Mouse (Mus musculus): Measurements from ENCODE around the gene Mtif3. TPM values are rescaled to one million over a fixed set of nuclear protein-coding genes. Genes with fewer than 3 reads are reported as not detected.
A peak's percentile ranks its signal among the peaks of the same experiment; 100 is the strongest.
"Not testable (repeated sequence)": the region's sequence is repeated elsewhere in the genome, so short reads cannot be mapped to it uniquely, and the experiment has no call there.

Gene Mtif3
- polyA plus RNA-seq, 1 experiment: 22.7 TPM

DNA sequence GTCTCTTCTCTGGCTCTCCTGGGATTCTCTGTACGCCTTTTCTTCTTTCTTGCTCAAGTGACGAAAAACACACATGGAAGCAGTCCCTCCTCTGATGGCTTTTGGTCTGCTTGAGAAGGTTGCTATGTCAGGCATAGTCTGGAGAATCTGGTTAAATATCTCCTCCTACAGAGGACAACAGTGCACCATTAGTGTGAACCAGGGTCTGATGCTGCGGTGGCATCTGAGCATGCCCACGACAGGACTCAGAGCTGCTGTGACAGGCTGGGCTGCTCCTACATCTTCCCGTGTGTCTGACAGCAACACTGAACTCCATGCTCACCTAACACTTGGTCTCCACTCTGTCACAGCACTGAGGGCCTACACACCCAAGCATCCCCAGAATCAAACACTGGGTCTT lies 7.9 kb downstream of the Mtif3 start:
- no peak for DNase-seq (ENCODE audit: extremely low spot score in 1 of 2, low spot score in 1 of 2)

DNA sequence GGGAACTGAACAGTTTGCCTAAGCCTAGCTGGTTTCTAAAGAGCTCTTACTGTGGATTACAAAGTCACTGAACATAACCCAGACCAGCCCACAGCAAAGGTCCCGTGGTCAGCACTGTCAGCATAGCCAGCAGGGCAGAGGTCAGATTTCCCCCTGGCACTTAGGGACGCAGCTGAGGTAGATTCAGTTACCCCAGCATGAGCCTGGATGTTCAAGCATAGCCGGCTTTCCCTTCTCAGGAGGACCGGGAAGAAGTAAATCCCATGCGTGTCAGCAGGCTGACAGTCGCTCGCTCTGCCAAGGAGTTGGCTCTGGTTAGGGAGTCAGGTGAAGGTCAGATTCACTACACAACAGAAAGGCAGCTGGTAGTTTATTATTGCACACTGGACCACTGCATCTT lies 9.0 kb downstream of the Mtif3 start:
- DNase-seq (ENCODE audit: extremely low spot score in 1 of 2, low spot score in 1 of 2): no peak

DNA sequence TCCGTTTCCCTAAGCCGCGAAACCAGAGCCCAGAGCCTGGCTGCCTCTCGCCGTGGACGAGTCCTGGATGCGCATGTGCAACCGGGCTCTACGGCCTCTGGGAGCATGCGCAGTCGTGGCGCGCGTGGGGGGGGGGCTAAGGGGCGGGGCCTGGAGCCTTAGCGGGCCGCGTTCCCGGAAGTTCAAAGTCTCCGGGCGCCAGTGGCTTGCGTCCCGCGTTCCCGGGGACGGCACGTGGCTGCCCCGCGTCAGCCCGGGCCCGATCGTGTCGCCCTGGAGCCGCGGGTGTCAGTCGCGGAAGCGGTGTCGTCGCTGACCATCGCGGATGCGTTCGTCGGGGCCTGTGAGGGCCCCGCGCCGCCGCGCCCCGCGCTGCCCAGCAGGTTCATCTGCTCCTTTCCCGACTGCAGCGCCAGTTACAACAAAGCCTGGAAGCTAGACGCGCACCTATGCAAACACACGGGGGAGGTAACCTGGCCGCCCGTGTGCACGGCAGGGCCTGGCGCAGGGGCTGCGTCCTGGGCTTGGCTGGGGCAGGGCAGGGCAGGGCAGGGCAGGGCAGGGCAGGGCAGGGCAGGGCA lies 15.0 kb downstream of the Mtif3 start, which contains the start of gene Gtf3a:
Gtf3a (plus strand) TSS at position 150 of the 581 bp plus-strand sequence.
- DNase-seq (ENCODE audit: extremely low spot score in 1 of 2, low spot score in 1 of 2): peak in 1 of 2 experiments; percentile 76

DNA sequence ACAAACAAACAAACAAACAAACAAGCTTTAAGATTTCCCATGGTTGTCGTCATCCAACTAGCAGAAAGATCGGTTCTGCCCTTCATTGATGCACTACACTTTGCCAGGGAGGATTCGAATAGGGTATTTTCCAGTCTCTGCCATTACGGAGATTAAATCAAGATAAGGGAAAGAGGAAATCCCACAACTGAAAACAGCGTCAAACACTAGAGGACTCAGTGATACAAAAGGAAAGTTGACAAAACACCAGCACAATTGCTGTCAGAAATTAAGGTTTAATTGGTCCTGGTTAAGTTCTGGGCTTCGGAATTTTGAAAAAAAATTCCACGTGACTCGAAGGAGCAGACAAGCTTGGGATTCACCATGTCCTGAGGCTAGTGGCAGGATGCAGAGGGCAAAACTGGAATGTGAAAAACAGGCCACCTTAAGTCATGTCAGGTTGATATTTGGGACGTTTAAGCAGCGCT lies 15.5 kb downstream of the Mtif3 start:
- no peak for DNase-seq (ENCODE audit: extremely low spot score in 1 of 2, low spot score in 1 of 2)

DNA sequence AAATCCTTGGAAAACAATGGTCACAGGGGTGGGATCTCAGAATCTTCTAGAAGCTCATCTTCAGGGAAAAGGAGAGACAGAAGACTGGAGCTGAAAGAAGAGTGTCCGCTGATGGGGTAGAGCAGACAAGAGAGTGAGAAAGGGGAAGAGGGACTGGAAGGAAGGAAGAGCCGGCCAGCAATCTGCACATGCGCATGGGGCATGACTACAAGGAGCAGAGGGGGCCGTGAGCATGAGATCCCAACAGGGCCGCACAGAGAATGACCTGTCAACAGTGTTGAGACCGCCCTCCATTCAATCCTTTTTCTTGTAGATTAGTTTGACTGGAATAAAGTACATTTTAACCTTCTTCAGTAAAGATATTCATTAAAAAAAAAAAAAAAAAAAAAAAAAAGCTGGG lies 16.1 kb downstream of the Mtif3 start:
- DNase-seq (ENCODE audit: extremely low spot score in 1 of 2, low spot score in 1 of 2): no peak

DNA sequence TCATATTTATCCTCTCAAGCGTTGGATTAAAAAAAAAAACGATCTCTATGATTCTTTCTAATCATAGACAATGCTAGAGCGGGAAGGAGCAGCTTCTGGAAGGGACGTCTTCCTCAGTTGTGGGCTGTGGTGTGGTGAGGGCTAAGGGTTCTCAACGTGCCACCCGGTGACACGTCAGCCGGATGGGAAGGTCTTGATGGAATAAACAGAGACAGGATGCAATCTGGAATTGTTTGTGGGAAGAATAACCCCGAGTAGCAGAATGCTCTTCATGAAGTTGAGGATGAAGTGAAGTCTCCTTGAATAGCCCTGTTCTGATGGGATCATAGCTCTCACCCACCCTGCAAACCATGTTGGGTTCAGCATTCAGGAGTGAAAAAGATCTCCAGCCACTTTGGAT lies 16.9 kb downstream of the Mtif3 start:
- no peak for DNase-seq (ENCODE audit: extremely low spot score in 1 of 2, low spot score in 1 of 2)

- DNase-seq (ENCODE audit: extremely low spot score in 1 of 2, low spot score in 1 of 2): no peak
Measured at GRCm38 (mm10) chr5:146944568-146944967, 19.0 kb downstream of the Mtif3 start.

DNA sequence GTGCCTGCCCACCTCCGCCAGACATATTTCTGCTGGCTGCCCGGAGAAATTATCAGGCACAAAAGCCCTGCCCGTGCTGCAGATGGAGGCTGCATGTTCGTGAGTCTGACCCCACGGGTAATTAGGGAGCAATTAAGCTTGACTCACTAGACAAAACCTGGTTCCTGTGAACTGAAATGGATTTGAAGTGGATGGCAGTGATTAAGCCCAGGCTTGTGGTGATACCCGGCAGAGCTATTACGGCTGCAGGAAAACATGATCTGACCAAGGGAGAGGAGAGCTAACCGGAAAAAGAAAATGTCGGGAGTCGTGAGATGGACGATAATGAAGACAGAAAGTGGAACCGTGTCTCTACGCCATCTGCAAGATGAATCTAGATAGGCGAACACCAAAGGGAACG lies 20.6 kb downstream of the Mtif3 start:
- DNase-seq (ENCODE audit: extremely low spot score in 1 of 2, low spot score in 1 of 2): no peak

DNA sequence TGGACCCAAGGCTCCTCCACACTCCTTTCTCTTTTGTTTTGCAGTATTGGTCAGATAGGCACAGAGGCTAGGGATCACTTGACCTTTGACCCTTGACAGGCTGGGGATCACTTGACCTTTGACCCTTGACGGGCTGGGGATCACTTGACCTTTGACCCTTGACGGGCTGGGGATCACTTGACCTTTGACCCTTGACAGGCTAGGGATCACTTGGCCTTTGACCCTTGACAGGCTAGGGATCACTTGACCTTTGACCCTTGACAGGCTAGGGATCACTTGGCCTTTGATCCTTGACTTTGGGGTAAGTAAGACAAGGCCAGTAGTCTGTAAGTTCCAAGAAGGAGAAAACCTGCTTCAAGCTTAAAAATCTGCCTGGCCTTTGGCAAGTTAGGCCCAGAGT lies 21.7 kb downstream of the Mtif3 start:
- DNase-seq (ENCODE audit: extremely low spot score in 1 of 2, low spot score in 1 of 2): not testable (repeated sequence)

- DNase-seq (ENCODE audit: extremely low spot score in 1 of 2, low spot score in 1 of 2): peak in 1 of 2 experiments; percentile 67
Measured at GRCm38 (mm10) chr5:146940219-146940618, 23.4 kb downstream of the Mtif3 start.

DNA sequence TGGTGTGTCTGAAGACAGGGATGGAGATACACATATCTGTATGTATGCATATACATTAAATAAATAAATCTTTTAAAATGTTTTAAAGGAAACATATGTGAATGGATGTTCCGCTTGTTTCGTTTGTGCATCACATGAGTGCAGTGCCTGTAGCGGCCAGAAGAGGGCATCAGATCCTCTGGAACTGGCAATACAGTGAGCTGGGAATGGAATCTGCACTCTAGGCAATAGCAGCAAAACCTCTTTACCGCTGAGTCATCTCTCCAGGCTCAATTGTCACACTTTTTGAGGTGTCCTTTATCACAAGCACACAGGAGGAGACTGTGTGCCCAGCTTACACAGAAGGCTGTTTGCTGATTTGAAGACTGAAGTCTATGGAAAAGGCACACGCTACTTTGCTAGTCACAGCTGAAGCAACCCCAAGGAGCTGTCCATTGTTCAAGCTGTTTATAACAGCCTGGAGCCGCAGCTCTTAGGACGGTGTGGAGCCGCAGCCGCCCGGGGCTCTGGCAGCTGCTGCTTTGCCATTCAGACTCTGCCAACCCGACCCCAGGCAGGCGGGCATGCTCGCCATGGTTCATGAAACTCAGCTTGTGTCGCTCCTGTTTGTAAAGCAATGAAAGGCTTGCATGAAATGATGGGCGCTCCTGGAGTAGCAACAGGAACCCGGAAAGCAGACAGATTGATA lies 24.3 kb downstream of the Mtif3 start:
- DNase-seq (ENCODE audit: extremely low spot score in 1 of 2, low spot score in 1 of 2): no peak

- DNase-seq (ENCODE audit: extremely low spot score in 1 of 2, low spot score in 1 of 2): no peak
Measured at GRCm38 (mm10) chr5:146937541-146938503, 25.8 kb downstream of the Mtif3 start.

DNA sequence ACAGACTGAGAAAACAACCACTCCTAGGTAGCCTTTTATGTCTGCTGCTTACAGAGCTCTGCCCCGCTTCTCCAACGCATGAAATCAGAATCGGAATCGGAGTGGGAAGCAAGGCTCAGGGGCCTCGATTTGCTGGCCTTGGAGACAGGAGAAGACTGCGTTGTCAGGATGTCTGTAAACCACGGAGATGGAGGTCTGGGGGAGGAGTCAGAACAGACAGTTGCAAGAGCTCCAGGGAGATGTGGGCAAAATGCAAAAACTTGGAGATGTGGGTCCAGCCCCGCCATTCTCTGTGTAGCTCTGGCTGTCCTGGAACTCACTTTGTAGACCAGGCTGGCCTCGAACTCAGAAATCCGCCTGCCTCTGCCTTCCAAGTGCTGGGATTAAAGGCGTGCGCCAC lies 30.1 kb downstream of the Mtif3 start:
- no peak for DNase-seq (ENCODE audit: extremely low spot score in 1 of 2, low spot score in 1 of 2)

DNA sequence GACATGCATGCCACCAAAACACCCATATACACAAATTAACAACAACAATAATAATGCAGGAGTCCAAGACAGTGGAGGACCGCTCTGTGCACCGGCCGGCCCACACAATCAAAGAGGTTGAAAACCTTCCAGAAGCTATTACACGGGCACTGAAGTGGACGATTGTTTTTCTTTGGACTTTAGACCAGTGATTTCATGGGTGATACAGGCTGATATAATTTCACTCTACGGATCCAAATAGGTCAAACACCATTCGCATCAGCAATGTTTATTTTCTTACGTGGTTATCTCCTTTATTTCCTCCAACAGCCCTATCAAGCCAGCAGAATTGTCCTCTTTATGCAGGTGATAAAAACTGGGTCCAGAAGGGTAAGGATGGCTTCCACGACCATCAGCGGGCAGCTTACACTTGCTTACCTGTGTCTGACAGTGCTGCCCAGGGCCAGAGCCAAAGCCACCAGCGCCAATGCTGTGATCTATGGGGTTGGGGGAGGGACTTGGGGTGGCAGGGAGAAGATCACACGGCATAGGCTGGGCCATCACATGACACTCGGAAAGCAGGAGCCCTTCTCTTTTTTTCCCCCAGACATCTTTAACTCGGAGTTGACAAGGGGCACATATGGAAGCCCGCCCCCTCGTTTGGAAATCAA lies 31.6 kb downstream of the Mtif3 start:
- no peak for DNase-seq (ENCODE audit: extremely low spot score in 1 of 2, low spot score in 1 of 2)

- DNase-seq (ENCODE audit: extremely low spot score in 1 of 2, low spot score in 1 of 2): no peak
Measured at GRCm38 (mm10) chr5:146931422-146931821, 32.2 kb downstream of the Mtif3 start.

GRCm38 (mm10) chr5:146926673-146927072 lies 36.9 kb downstream of the Mtif3 start:
- DNase-seq (ENCODE audit: extremely low spot score in 1 of 2, low spot score in 1 of 2): no peak

DNA sequence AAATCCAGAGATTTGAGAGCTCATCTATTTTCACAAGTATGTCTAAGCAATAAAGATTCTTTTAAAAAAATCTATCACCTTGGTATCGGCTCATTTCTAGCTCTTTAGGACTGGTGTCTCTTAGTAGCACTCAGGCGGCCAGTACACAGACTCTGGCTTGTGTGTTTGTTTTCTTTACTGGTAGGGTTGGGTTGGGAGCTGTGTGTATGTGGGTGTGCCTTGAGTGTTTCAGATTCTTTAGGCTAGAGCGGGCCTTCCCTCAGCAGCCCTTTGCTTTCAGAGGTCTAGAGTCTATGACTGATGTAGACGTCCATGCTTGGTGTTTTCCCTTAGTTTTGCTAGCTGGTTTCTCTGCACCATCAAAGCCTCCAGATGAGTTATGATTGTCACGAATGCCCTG lies 40.1 kb downstream of the Mtif3 start:
- no peak for DNase-seq (ENCODE audit: extremely low spot score in 1 of 2, low spot score in 1 of 2)

DNA sequence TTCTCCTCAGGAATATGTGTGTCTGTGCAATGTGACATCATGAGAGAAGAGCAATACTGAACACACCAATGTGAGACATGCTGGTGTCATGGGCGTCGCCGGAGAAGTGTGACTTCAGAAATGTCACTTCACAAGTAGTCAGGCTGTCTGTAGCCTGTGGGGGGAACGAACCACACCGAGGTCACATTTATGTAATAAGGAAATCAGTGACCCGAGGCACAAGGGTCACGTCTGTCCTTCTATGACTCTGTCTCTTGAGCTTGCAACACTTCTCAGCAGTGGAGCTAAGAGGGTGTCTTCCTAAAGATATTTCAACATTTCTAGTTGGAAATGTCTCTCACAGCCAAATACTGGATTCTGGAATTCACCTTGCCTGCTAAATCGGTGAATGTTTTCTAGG lies 42.4 kb downstream of the Mtif3 start:
- DNase-seq (ENCODE audit: extremely low spot score in 1 of 2, low spot score in 1 of 2): no peak

- no peak for DNase-seq (ENCODE audit: extremely low spot score in 1 of 2, low spot score in 1 of 2)
Measured at GRCm38 (mm10) chr5:146920314-146921161, 43.1 kb downstream of the Mtif3 start.

DNA sequence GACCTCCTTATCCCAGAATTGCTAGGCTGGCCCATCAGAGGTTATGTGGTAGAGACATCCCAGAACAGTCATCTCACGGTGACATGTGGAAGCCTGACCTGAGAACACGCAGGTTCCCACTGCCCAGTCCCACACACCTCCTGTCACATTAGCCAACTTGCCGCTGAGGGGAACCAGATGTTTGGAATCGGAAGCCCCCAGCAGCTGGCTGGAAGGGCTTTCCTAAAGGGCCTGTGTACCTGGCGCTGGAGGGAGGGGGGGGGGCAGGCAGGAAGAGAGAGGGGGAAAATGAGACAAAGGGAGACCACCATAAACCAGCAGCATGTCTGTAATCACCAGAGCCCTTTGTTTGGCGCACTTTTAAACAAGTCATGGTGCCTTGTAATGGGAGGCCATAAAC lies 43.7 kb downstream of the Mtif3 start:
- DNase-seq (ENCODE audit: extremely low spot score in 1 of 2, low spot score in 1 of 2): no peak

All from frontal cortex, adult 2 months (tissue).